Mouse (Mus musculus): ENCODE measurements around the gene Cbx8. TPM values are rescaled to one million over a fixed set of nuclear protein-coding genes. Genes with fewer than 3 reads are reported as not detected.

The Cbx8 gene
- total and polyA plus RNA-seq, 2 experiments from 2014 or later = 7.6 to 15.5 TPM

DNA sequence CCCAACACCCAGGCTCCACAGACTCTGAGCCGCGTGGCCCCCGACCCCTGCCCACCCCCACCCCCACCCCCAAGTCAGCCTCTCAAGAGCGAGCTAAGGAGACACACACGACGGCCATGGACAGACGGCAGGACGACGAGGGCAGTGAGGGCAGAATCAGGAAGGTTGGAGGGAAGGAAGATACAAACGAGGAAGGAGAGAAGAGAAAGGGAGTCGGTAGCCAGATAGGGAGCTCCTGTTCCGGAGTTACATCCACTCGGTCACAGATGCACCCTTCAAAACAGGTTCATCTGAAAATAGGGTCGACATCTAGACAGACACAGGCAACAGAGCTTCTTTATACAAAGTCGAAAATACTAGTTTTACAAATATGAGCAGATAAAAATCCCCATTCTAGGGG lies 4.3 kb downstream of the Cbx8 start:
- Histone ChIP-seq H3K9ac (replicated peaks; ENCODE audit: low read length, poor library complexity, severe bottlenecking) (no peak overlapping the region), H3K4me2 (ENCODE audit: low read depth, low read length, poor library complexity, severe bottlenecking) (no peak overlapping the region), H3K27me3 (ENCODE audit: insufficient read depth, low read length) (peaks cover 16% of the 10 kb centered on the region), H3K9me3 (ENCODE audit: low read length) (no peaks in the 10 kb centered on the region), H3K27ac (ENCODE audit: low read depth, low read length) (no peak overlapping the region), H3K36me3 (ENCODE audit: insufficient read depth, low read length) (peaks cover 8% of the 10 kb centered on the region), H3K4me3 (ENCODE audit: low read depth, low read length) (peak overlapping the region; percentile 32; the same call in 1 of the 2 replicates), H3K4me1 (ENCODE audit: insufficient read depth, low read length) (peaks cover 21% of the 10 kb centered on the region; the same call in 1 of the 2 replicates)
- TF ChIP-seq CTCF (IDR thresholded peaks at IDR 0.05) = no peak
- ATAC-seq (ENCODE audit: low FRiP score) = no peak
- no peak for DNase-seq (ENCODE audit: low spot score)
- WGBS = 23% methylated on average over 15 of the region's 15 CpGs

DNA sequence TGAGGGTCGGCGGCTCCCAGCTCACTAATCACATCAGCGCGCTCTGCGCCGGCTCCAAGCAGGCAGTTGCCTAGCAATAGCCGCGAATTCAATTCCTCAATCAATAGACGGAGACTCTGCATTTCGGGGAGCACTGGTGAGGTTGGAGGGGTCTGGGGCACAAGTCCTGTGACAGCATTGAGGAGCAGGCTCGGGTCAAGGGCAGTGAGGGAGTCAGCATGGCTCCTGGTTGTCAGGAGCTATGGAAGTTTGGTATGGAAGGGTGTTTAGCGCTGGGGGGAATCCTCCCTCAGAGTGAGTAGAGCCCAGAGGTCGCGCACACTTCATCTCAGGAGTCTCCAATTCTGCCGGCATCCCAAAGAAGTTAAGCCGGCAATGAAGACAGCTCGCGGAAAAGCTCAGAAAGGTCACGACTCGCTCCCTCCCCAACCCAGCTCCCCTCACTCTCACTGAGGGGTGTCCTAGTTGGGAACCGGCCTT lies 5.0 kb downstream of the Cbx8 start:
- Histone ChIP-seq H3K27ac (ENCODE audit: low read depth, low read length) (no peak overlapping the region), H3K9ac (replicated peaks; ENCODE audit: low read length, poor library complexity, severe bottlenecking) (no peak overlapping the region), H3K4me1 (ENCODE audit: insufficient read depth, low read length) (peaks cover 21% of the 10 kb centered on the region; the same call in 1 of the 2 replicates), H3K9me3 (ENCODE audit: low read length) (no peaks in the 10 kb centered on the region), H3K27me3 (ENCODE audit: insufficient read depth, low read length) (peaks cover 16% of the 10 kb centered on the region), H3K4me3 (ENCODE audit: low read depth, low read length) (no peak overlapping the region; the same call in 1 of the 2 replicates), H3K36me3 (ENCODE audit: insufficient read depth, low read length) (peaks cover 9% of the 10 kb centered on the region), H3K4me2 (ENCODE audit: low read depth, low read length, poor library complexity, severe bottlenecking) (peak overlapping the region; percentile 15; the same call in 1 of the 2 replicates)
- no peak for ATAC-seq (ENCODE audit: low FRiP score)
- TF ChIP-seq CTCF (IDR thresholded peaks at IDR 0.05) = no peak
- WGBS = 22% methylated on average over 21 of the region's 21 CpGs
- DNase-seq (ENCODE audit: low spot score) = no peak

DNA sequence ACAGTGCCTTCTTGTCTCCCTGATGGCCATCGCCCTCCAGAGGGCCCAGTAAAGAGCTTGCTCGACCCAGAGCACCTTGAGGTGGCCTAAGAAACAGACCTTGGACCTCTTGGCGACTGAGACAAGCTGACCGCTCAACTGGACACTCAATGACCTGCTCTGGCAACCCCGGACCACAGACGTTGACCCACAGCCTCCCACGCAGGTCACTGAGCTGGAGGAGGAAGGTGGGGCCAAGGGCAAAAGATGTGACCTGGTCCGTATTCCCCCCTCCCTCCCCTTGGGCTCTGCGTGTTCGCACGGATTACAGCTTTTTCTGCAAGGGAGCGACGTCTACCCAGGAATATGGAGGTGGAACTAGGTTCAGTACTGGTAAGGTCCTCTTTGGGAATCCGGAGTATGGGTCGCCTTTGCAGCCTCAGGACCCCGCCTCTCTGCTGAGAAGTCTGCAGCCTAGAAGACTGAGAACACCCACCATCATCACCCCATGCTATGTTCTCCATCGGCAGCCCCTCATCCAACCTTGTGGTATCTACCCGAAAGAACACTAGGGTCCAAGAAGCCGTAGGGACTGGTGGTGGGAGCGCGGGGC lies 5.6 kb downstream of the Cbx8 start:
- DNase-seq (ENCODE audit: low spot score) (no peak), ATAC-seq (ENCODE audit: low FRiP score) (no peak)
- H3K4me2 ChIP-seq (ENCODE audit: low read depth, low read length, poor library complexity, severe bottlenecking) = peak overlapping the region; percentile 15; the same call in 1 of the 2 replicates
- 7% methylated on average over 21 of the region's 21 CpGs for WGBS
- peaks cover 14% of the 10 kb centered on the region for H3K36me3 ChIP-seq (ENCODE audit: insufficient read depth, low read length)
- H3K9me3 ChIP-seq (ENCODE audit: low read length) = no peaks in the 10 kb centered on the region
- peaks cover 21% of the 10 kb centered on the region; the same call in 1 of the 2 replicates for H3K4me1 ChIP-seq (ENCODE audit: insufficient read depth, low read length)
- H3K27ac ChIP-seq (ENCODE audit: low read depth, low read length) = no peak overlapping the region
- H3K4me3 ChIP-seq (ENCODE audit: low read depth, low read length) = no peak overlapping the region; the same call in 1 of the 2 replicates
- peaks cover 16% of the 10 kb centered on the region for H3K27me3 ChIP-seq (ENCODE audit: insufficient read depth, low read length)
- TF ChIP-seq CTCF (IDR thresholded peaks at IDR 0.05) = no peak
- no peak overlapping the region for H3K9ac ChIP-seq (replicated peaks; ENCODE audit: low read length, poor library complexity, severe bottlenecking)

DNA sequence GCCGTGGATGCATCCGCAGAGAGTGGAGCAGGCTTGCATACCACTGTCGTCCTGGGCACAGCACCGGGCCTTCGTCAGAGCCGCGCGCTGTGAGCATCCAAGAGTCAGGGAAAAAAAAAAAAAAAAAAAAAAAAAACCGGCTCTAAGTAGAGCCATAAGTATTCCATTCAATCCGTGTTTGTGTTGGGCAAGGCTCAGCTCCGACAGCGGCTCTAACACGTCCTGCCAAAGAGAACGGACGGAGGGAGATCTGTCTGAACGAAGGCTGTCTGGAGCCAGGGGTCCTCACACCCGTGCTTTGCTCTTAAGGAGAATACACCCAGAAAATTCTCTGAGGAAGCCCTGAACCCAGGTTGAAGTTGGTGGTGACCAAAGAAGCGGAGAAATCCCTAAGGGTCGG lies 6.1 kb downstream of the Cbx8 start:
- Histone ChIP-seq H3K9me3 (ENCODE audit: low read length) (no peaks in the 10 kb centered on the region), H3K4me2 (ENCODE audit: low read depth, low read length, poor library complexity, severe bottlenecking) (peak overlapping the region; percentile 13; the same call in 1 of the 2 replicates), H3K27ac (ENCODE audit: low read depth, low read length) (no peak overlapping the region), H3K4me3 (ENCODE audit: low read depth, low read length) (no peak overlapping the region), H3K27me3 (ENCODE audit: insufficient read depth, low read length) (peaks cover 16% of the 10 kb centered on the region), H3K9ac (replicated peaks; ENCODE audit: low read length, poor library complexity, severe bottlenecking) (no peak overlapping the region), H3K4me1 (ENCODE audit: insufficient read depth, low read length) (peaks cover 21% of the 10 kb centered on the region; the same call in 1 of the 2 replicates), H3K36me3 (ENCODE audit: insufficient read depth, low read length) (peaks cover 17% of the 10 kb centered on the region)
- DNase-seq (ENCODE audit: low spot score) = no peak
- TF ChIP-seq CTCF (IDR thresholded peaks at IDR 0.05) = no peak
- 18% methylated on average over 19 of the region's 19 CpGs for WGBS
- ATAC-seq (ENCODE audit: low FRiP score) = no peak

DNA sequence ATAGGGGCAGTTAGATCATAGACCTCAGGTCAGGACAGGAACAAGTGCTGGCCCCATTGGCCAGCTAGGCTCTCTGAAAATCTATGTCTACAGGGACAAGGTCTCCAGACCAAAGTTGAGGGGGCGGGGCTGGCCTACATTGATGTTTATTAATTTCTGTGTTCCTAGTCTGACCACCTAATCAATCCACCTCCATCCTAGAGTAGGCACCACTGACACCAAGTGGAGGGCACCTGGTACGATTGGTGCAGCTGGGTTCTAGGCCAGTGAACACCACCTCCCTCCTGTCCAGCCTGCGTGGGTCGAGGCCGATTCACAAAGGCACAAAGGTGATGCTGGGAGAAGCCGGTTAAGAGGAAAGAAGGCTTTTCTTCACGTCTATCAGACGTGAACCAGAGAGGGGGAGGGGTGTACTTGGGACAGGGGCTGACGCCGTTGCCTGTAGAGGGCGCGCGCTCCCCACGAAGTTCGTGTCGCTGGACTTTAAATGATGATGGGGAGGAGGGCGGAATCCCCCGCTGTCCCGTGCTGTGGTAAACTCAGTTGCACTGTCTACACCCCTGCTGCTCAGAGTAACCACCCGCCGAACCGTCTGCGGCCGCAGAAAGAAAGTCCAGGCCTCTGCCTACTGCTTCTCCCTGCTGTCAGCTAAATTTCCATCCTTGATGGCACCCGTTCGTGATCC lies 6.8 kb downstream of the Cbx8 start:
- Histone ChIP-seq H3K4me2 (ENCODE audit: low read depth, low read length, poor library complexity, severe bottlenecking) (peak overlapping the region; percentile 13; the same call in 1 of the 2 replicates), H3K9ac (replicated peaks; ENCODE audit: low read length, poor library complexity, severe bottlenecking) (no peak overlapping the region), H3K36me3 (ENCODE audit: insufficient read depth, low read length) (peaks cover 15% of the 10 kb centered on the region), H3K27me3 (ENCODE audit: insufficient read depth, low read length) (peaks cover 16% of the 10 kb centered on the region), H3K9me3 (ENCODE audit: low read length) (no peaks in the 10 kb centered on the region), H3K4me1 (ENCODE audit: insufficient read depth, low read length) (peaks cover 16% of the 10 kb centered on the region; the same call in 1 of the 2 replicates), H3K27ac (ENCODE audit: low read depth, low read length) (no peak overlapping the region), H3K4me3 (ENCODE audit: low read depth, low read length) (no peak overlapping the region)
- peak; percentile 85 for TF ChIP-seq CTCF (IDR thresholded peaks at IDR 0.05)
- WGBS = 5% methylated on average over 25 of the region's 26 CpGs
- DNase-seq (ENCODE audit: low spot score) = peak; percentile 79
- no peak; the same call in 1 of the 2 replicates for ATAC-seq (ENCODE audit: low FRiP score)

DNA sequence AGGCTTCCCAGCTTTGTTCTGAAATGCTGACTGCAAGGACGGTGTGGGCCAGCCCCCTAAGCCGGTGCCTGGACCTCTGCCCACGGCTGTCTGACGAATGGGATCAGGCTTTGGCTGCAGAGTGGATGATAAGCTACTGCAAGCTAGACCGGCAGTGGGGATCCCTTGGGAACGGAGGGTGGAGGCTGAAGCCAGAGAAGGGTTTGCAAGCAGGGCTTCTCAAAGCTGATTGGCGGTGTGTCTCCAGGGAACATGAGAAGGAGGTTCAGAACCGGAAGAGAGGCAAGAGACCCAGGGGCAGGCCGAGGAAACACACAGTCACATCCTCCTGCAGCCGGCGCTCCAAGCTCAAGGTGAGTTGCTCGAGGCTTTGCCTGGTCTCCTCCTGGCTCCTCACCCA lies 14.6 kb downstream of the Cbx8 start:
- no peak for TF ChIP-seq CTCF (IDR thresholded peaks at IDR 0.05)
- peak; percentile 65 for DNase-seq (ENCODE audit: low spot score)
- ATAC-seq (ENCODE audit: low FRiP score) = no peak
- Histone ChIP-seq H3K9ac (replicated peaks; ENCODE audit: low read length, poor library complexity, severe bottlenecking) (peak overlapping the region; percentile 48), H3K4me1 (ENCODE audit: insufficient read depth, low read length) (peaks cover 16% of the 10 kb centered on the region; the same call in 1 of the 2 replicates), H3K27ac (ENCODE audit: low read depth, low read length) (no peak overlapping the region), H3K4me3 (ENCODE audit: low read depth, low read length) (no peak overlapping the region), H3K36me3 (ENCODE audit: insufficient read depth, low read length) (peaks cover 34% of the 10 kb centered on the region), H3K9me3 (ENCODE audit: low read length) (no peaks in the 10 kb centered on the region), H3K4me2 (ENCODE audit: low read depth, low read length, poor library complexity, severe bottlenecking) (peak overlapping the region; percentile 10; the same call in 1 of the 2 replicates), H3K27me3 (ENCODE audit: insufficient read depth, low read length) (peaks cover under 1% of the 10 kb centered on the region; the same call in 1 of the 2 replicates)
- 15% methylated on average over 11 of the region's 12 CpGs for whole genome bisulfite sequencing

Data from midbrain, postnatal 0 days (tissue).